Mouse (Mus musculus) v-Abl transformed pro-B cells (cell line): ENCODE results near the gene Tnfrsf1a.

ENCODE experiments used
- in situ Hi-C, 2 experiments: fragments of 400-800 bp; cut with MboI; formaldehyde crosslinking; loops; one replicate each; pipeline ENCODE4 v1.15.1; 2025; ENCODE audit not compliant: unreplicated experiment in 2 of 2

Gene Tnfrsf1a

DNA sequence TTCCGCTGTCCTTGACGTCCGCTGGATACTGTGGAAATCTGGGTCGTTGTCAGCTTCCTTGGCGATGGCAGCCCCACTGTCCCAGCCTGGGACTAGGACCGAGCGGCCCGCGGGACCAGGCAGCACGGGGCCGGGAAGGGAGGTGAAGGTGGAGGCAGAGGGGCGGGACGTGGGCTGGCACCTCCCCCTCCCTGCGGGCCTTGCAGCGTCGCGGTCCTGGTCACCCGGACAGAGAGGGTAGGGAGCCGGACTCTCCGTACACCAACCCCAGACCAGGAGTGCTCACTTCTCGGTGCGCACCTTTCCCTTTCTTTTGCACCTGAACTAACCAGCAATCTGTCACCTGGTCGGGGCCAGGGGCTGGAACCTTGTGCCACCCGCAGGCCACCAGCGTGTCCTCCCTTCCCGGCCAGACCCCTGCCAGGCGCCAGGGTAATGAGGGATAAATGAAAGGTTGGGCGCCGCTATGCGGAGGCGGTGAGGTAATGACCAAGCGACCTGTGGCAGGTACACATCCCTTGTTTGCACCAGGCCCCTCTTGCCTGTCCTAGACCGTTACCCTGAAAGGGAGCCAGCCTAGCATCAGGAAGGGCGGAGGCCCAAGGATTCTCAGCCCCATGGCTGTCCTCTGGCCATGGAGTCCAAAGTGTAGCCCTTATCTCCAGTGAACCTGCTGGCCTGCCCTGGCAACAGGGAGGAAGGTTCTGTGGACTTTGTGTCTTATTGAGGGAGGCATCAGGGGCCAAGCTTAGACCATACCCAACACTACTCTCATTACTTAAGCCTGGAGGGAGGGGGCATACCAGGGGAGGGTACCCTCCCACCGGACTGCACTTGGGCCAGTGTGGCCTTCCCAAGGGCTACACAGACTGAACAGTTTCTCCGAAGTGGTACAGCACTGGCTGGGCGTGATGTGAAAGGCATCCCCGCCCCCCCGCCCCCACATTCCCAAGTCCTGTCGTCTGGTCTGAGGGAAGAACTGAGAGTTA is 31.5 kb downstream of the Tnfrsf1a start, which contains the start of gene Plekhg6:
Plekhg6 (minus strand) TSS at position 422 of the 989 bp plus-strand sequence.
- in situ Hi-C loops = no loop called here

- in situ Hi-C loops = no loop called here
These were observed 32.9 kb downstream of the Tnfrsf1a start for GRCm38 (mm10) chr6:125382024-125382423.

DNA sequence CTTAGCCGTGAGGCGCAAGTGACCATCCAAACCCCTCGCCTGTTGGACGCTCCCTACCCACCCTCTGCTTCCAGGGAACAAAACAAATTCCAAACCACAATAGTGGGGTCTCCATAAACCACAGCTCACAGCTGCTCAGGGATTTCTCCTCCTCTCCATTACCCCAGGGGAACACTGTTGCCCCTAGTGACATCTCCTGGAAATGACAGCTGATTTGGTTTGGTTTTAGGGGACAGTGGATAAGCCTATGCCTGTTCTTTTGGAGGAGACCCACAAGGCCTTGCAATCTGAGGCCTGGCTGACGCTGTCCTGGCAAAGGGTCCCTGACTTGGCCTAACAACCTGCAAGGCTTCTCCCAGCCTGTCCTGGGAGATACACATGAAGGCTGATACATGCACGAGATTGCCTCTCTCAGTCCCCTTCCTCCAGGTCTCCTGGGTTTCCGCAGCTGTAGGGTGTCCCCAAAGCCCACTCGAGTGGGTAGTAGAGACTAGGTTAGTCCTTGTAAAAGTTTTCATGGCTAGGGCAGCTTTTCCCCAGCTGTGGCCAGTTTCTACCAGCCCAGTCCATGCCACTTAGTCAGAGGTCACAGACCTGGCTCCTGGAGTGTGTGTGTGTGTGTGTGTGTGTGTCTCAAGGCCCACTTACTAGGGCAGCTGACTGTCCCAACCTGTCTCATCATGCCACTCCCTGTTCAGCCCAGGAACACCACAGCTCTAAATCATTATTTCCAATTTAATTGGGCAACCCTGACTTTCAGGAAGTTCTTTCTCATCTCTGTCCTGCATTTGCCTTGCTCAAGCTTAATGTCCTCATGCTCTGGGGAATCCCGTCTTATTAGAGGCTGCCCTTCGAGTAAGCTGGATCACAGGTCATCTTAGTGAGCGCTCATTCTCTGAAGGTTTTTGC is 36.2 kb downstream of the Tnfrsf1a start:
- in situ Hi-C loops = no loop called here

GRCm38 (mm10) chr6:125386080-125386479 is 36.9 kb downstream of the Tnfrsf1a start:
- in situ Hi-C loops = no loop called here

GRCm38 (mm10) chr6:125389853-125390252 is 40.7 kb downstream of the Tnfrsf1a start:
- in situ Hi-C loops = no loop called here

GRCm38 (mm10) chr6:125405461-125406382 is 56.6 kb downstream of the Tnfrsf1a start:
- in situ Hi-C loops = no loop called here

DNA sequence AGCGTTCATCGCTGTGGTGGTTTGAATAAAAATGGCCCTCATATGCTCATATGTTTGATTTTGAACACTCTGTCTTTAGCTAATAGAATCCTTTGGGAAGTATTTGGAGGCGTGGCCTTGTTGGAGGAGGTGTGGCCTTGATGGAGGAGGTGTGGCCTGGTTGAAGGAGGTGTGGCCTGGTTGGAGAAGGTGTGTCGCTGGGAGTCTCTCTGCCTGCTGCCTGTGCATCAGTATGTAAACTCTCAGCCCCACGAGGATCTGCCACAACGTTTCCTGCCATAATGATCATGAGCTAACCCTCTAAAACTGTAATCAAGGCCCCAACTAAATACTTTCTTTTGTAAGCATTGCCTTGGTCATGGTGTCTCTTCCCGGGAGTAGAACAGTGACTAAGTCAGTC is 58.1 kb downstream of the Tnfrsf1a start:
- in situ Hi-C loops = no loop called here

- in situ Hi-C loops = no loop called here
These were observed 58.5 kb downstream of the Tnfrsf1a start for GRCm38 (mm10) chr6:125407657-125408056.

- in situ Hi-C loops = no loop called here
These were observed 61.4 kb downstream of the Tnfrsf1a start for GRCm38 (mm10) chr6:125410551-125410950.

- in situ Hi-C loops = no loop called here
These were observed 61.9 kb downstream of the Tnfrsf1a start for GRCm38 (mm10) chr6:125410995-125411547.

DNA sequence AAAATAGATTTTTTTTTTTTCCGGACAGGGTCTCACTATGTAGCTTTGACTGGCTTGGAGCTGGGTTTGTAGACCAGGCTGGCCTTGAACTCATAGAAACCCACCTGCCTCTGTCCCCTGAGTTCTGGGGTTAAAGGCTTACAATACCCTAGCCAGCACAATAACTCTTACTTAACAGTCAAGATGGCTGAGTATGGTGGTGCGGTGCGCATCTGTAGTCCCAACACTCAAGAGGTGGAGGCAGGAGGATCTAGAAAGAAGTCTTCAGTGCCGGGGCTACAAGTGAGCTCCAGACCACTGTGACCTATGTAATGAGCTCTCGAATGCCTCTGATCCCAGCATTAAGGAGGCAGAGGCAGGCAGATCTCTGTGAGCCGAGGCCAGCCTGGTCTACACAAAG is 62.5 kb downstream of the Tnfrsf1a start:
- in situ Hi-C loops = no loop called here
